Mouse (Mus musculus) embryonic facial prominence, embryonic 15.5 days (tissue): ENCODE data around the gene Cep57l1. TPM values are rescaled to one million over a fixed set of nuclear protein-coding genes. Genes with fewer than 3 reads are reported as not detected.
"Not testable (repeated sequence)": the region's sequence is repeated elsewhere in the genome, so short reads cannot be mapped to it uniquely, and the experiment has no call there.

Source experiments
- ATAC-seq: fragments of 200-750 bp; cut with Nextera tagmentation; 2 replicates; pipeline ENCODE4 v1.8.0; 2017; ENCODE audit warnings: low read depth, moderate TSS enrichment; ENCODE audit not compliant: insufficient number of reproducible peaks, low FRiP score, low TSS enrichment
- H3K27ac ChIP-seq: fragments of 300-500 bp; sonication (generic); replicated peaks from 2 replicates; pipeline ENCODE4 v1.5.1; 2015; ENCODE audit warnings: mild to moderate bottlenecking, inconsistent platforms
- H3K27me3 ChIP-seq: fragments of 300-500 bp; sonication (generic); 2 replicates; pipeline ENCODE4 v1.6.1; 2015; ENCODE audit warnings: inconsistent platforms
- H3K36me3 ChIP-seq: fragments of 300-500 bp; sonication (generic); 2 replicates; pipeline ENCODE4 v1.6.1; 2015; ENCODE audit warnings: mild to moderate bottlenecking, inconsistent platforms
- H3K4me1 ChIP-seq: fragments of 300-500 bp; sonication (generic); 2 replicates; pipeline ENCODE4 v1.6.1; 2015; ENCODE audit warnings: inconsistent platforms
- H3K4me2 ChIP-seq: fragments of 300-500 bp; sonication (generic); replicated peaks from 2 replicates; pipeline ENCODE4 v1.6.1; 2015; ENCODE audit warnings: mild to moderate bottlenecking, inconsistent platforms
- H3K4me3 ChIP-seq: fragments of 300-500 bp; sonication (generic); replicated peaks from 2 replicates; pipeline ENCODE4 v1.5.1; 2015; ENCODE audit warnings: mild to moderate bottlenecking, inconsistent platforms
- H3K9ac ChIP-seq: fragments of 300-500 bp; sonication (generic); 2 replicates; pipeline ENCODE4 v1.6.1; 2015; ENCODE audit warnings: inconsistent platforms
- H3K9me3 ChIP-seq: fragments of 300-500 bp; sonication (generic); replicated peaks from 2 replicates; pipeline ENCODE4 v1.6.1; 2016; ENCODE audit warnings: inconsistent platforms
- WGBS: fragments of 180-500 bp; shearing (Covaris S2); methylation state at CpG from one replicate; pipeline ENCODE4 v1.1.7; 2015; 5-methylcytosine and 5-hydroxymethylcytosine counted together
- polyA plus RNA-seq: library from polyadenylated mRNA; unstranded; fragments of >200 nt; fragmentation: Nextera tagmentation; extraction: Ambion mirVana; gene quantifications from 2 replicates; pipeline ENCODE4 v1.2.1, GENCODE M21; 2015

Cep57l1 gene
- polyA plus RNA-seq, 1 experiment from 2014 or later, result 23.9 TPM

DNA sequence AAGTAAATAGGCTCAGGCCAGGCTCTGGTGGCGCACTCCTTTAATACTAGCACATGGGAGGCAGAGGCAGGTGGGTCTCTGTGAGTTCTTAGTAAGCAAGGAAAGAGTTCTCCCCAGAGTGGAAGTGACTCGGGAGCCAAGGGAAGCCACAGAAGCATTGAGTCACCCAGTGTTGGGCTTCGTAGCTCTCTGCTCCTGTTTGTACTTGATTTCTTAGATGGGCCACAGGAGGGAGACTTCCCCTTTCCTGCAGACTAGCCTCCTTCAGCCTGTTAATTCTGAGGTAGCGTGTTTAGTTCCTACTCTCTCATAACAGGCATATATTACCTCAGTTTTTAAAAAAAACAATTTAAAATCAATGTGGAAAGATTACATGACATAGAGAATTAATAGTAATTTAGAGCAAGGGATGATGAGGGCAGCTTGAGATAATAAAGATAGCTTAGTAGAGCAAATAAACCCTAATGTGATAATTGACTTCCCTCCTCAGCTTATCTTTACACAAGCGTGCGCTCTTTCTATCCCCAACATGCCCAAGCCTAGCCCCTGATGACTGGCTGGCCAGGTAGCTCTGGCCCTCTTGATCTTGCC, 16.9 kb upstream of the Cep57l1 start:
- Histone ChIP-seq H3K27me3 (no peaks in the 10 kb centered on the region), H3K9ac (no peak overlapping the region), H3K4me2 (no peak overlapping the region), H3K9me3 (no peaks in the 10 kb centered on the region), H3K27ac (no peak overlapping the region), H3K36me3 (no peaks in the 10 kb centered on the region), H3K4me3 (no peak overlapping the region), H3K4me1 (peaks cover 6% of the 10 kb centered on the region; the same call in 1 of the 2 replicates)
- ATAC-seq, result no peak
- 76% methylated on average over 6 of the region's 6 CpGs for WGBS

DNA sequence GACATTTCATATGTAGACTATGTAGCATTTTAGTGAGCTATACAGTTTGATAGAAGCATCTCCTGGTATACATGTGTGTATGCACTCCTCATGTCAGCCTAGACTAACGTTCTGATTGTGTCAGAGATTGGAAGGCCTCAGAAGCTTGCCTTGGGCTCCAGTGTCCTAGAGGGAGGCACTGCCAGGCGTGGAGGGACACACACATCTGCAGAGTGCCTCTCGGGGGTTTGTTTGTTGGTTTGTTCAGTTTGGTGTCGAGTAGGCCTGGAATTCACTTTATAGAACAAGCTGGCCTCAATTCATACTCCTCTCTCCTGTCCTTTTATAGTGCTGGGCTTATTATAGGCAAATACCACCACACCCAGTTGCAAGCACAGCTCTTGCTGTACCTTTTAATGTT, 16.3 kb upstream of the Cep57l1 start:
- H3K27me3 ChIP-seq, result no peaks in the 10 kb centered on the region
- H3K4me3 ChIP-seq, result no peak overlapping the region
- H3K9ac ChIP-seq, result no peak overlapping the region
- 0 out of 2 replicates have a peak, but pooled peaks cover under 1% of the 10 kb centered on the region for H3K4me1 ChIP-seq
- H3K36me3 ChIP-seq, result no peaks in the 10 kb centered on the region
- H3K9me3 ChIP-seq, result no peaks in the 10 kb centered on the region
- H3K4me2 ChIP-seq, result no peak overlapping the region
- 70% methylated on average over 4 of the region's 4 CpGs for WGBS
- no peak overlapping the region for H3K27ac ChIP-seq
- no peak for ATAC-seq

DNA sequence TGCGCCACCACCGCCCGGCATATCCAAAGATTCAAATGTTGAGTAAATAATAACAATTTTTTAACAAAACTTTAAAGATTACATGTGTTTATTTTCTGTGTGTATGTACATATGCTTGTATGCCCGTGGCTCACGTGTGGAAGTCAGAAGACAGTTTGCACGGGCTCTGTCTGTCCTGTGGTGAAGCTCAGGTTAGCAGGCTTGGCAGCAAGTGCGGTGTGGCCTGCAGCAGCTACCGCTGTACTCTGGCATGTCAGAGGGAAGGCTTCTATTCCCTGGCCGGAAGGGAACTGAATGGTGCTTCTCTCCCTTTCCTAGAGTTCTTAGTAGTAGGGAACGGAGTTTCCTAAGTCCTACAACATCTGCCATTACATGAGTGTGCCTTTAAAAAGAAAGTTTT, 15.4 kb upstream of the Cep57l1 start:
- WGBS, result 82% methylated on average over 10 of the region's 10 CpGs
- Histone ChIP-seq H3K36me3 (no peaks in the 10 kb centered on the region), H3K4me3 (no peak overlapping the region), H3K4me1 (no peaks in the 10 kb centered on the region), H3K27ac (no peak overlapping the region), H3K27me3 (no peaks in the 10 kb centered on the region), H3K9ac (no peak overlapping the region), H3K9me3 (no peaks in the 10 kb centered on the region), H3K4me2 (no peak overlapping the region)
- ATAC-seq, result no peak

DNA sequence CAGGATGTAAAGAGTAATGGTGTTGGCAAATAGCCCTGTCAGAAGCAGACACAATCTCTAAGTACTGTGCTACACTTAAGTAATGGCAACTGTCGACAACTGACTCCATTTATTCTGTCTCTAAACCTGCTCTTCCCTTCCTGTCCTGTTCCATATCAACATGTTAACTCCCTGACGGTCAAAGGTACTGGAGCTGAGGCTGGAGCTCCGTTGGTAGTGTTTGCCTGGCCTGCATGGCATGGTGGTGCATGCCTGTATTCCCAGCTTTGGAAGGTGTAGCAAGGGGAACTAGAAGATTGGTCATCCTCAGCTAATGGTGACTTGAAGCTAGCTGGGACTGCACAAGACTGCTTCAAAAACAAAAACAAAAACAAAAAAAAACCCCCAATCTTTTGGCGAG, 14.2 kb upstream of the Cep57l1 start:
- H3K4me3 ChIP-seq, result no peak overlapping the region
- no peak overlapping the region for H3K4me2 ChIP-seq
- no peaks in the 10 kb centered on the region for H3K27me3 ChIP-seq
- no peaks in the 10 kb centered on the region for H3K36me3 ChIP-seq
- no peak overlapping the region for H3K27ac ChIP-seq
- 80% methylated on average over 4 of the region's 4 CpGs for WGBS
- no peak for ATAC-seq
- no peaks in the 10 kb centered on the region for H3K9me3 ChIP-seq
- H3K9ac ChIP-seq, result no peak overlapping the region
- no peaks in the 10 kb centered on the region for H3K4me1 ChIP-seq

DNA sequence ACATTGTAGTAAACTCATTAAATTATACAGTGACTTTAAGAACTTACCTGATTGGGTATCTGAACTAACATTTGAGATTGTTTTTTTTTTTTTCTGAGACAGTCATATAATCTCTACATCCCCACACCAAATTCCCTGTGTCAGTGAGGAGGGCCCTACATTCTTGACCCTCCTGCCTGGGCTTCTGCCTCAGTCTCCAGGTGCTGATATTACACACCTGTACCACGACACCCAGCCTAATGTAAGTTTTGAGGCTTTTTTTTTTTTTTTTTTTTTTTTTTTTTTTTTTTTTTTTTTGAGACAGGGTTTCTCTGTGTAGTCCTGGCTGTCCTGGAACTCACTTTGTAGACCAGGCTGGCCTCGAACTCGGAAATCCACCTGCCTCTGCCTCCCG, 13.6 kb upstream of the Cep57l1 start:
- not testable (repeated sequence) for H3K36me3 ChIP-seq, H3K9me3 ChIP-seq, H3K4me3 ChIP-seq, H3K27ac ChIP-seq, H3K9ac ChIP-seq, H3K4me1 ChIP-seq, H3K27me3 ChIP-seq, ATAC-seq, H3K4me2 ChIP-seq
- WGBS, result 80% methylated on average over 4 of the region's 4 CpGs

DNA sequence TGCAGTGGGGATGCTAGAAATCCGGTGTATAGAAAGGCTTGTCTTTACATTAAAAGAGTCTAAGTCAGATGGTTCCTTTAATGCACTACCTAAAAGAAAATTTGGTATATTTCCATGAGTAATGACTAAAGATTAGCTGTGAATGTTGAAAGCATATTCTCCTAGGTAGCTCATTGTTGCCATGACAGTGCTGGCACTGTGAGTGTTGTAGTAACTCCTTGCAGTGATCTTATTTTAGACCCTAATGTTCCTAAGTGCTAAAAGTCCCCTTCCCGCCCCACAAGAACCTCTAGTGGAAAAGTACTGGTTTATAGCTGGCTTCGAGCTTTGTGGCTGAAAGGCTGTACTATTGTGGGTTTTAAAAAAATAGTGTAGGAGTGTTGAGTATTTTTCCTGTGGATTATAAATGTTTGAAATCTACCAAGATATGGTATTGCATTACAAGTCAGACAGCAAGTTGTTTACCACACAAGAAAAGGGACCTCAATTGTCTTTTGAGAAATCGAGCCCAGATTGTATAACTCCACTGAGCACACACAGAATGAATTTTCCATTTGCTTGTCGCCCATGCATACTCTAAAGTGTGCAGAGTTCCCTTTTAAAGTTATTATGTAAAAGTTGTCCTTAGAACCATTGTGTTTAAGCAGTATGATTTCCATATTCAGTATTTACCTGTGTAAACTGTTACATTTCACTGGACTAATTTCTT, 13.1 kb upstream of the Cep57l1 start:
- 57% methylated on average over 5 of the region's 5 CpGs for WGBS
- H3K9me3 ChIP-seq, result no peaks in the 10 kb centered on the region
- ATAC-seq, result no peak
- H3K36me3 ChIP-seq, result no peaks in the 10 kb centered on the region
- H3K9ac ChIP-seq, result no peak overlapping the region
- H3K4me2 ChIP-seq, result no peak overlapping the region
- H3K27ac ChIP-seq, result no peak overlapping the region
- H3K4me1 ChIP-seq, result no peaks in the 10 kb centered on the region
- H3K27me3 ChIP-seq, result no peaks in the 10 kb centered on the region
- H3K4me3 ChIP-seq, result no peak overlapping the region

DNA sequence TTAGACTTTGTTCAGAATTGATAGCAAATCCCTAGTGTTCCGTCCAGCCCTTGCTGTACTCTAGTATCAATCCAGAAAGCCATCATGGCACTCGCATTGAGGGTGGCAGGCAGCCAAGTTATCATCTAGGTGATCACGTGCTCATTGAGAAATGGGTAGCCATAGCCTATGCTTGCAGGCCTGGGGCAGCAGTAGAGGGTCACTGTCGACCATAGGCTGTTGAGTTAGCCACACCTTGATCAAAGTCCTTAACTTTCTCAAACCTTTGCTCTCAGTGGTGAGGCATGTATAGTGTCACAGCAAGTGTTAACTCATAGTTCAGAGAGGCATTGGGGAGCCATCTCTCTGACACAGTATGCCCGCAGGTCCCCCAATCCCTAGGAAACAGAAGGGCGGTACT, 11.5 kb upstream of the Cep57l1 start:
- no peak for ATAC-seq
- Histone ChIP-seq H3K27ac (no peak overlapping the region), H3K36me3 (no peaks in the 10 kb centered on the region), H3K4me2 (no peak overlapping the region), H3K9ac (no peak overlapping the region), H3K4me3 (no peak overlapping the region), H3K4me1 (no peaks in the 10 kb centered on the region), H3K9me3 (no peaks in the 10 kb centered on the region), H3K27me3 (no peaks in the 10 kb centered on the region)
- 87% methylated on average over 6 of the region's 6 CpGs for WGBS

DNA sequence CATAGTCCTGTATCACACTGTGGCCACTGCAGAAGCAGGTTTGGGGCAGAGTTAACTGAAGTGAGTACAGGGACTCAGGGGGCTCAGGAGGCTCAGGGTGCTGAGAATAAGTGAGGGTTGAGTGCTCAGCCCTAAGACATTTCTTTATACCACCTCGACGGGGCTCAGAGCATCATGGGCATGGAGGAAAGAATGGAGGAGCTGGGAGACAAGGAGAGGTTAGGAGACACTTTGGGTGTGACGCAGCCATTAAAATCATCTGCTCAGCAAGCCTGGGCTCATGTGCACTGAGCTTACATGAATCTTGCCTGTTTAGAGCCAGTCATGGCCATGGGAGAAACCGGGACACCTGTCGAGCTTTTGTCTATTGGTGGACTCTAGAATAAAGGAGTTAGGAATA, 10.7 kb upstream of the Cep57l1 start:
- 87% methylated on average over 5 of the region's 5 CpGs for whole genome bisulfite sequencing
- no peaks in the 10 kb centered on the region for H3K4me1 ChIP-seq
- no peak overlapping the region for H3K9ac ChIP-seq
- H3K4me3 ChIP-seq, result no peak overlapping the region
- ATAC-seq, result no peak
- H3K36me3 ChIP-seq, result no peaks in the 10 kb centered on the region
- H3K4me2 ChIP-seq, result no peak overlapping the region
- H3K27me3 ChIP-seq, result no peaks in the 10 kb centered on the region
- no peak overlapping the region for H3K27ac ChIP-seq
- H3K9me3 ChIP-seq, result no peaks in the 10 kb centered on the region

DNA sequence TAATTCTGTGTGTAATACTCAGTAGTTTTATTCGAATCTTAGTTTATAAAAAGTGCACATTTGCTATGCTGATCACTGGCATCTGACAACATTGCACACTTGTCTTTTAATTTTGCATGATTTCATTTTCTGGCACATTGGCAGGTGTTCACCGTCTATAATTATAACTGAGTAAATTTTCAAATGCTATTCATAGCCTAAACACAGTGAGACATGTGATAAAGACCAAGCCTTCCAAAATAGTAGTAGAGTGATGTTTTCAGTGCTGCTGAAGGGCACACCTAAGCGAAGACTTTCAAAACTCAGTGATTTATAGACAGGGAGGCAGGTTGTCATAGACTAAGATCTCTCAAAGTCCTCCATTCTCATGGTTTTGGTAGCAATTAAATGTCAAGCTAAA, 9.6 kb upstream of the Cep57l1 start:
- Histone ChIP-seq H3K9ac (no peak overlapping the region), H3K9me3 (no peaks in the 10 kb centered on the region), H3K4me3 (no peak overlapping the region), H3K27me3 (no peaks in the 10 kb centered on the region), H3K4me2 (no peak overlapping the region), H3K27ac (no peak overlapping the region), H3K4me1 (0 out of 2 replicates have a peak, but pooled peaks cover 2% of the 10 kb centered on the region), H3K36me3 (no peaks in the 10 kb centered on the region)
- no peak for ATAC-seq
- WGBS, result 77% methylated on average over 3 of the region's 3 CpGs

DNA sequence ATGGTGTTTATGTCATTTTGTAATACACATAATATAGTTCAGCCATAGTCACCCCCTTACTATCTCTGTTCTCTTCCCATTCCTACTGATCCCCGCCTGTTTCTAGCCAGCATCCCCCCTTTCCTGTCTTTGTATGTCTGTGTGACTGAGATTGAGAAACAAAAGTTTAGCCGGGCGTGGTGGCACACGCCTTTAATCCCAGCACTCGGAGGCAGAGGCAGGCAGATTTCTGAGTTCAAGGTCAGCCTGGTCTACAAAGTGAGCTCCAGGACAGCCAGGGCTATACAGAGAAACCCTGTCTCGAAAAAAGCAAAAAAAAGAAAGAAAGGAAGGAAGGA, 9.0 kb upstream of the Cep57l1 start:
- H3K36me3 ChIP-seq, H3K27ac ChIP-seq, ATAC-seq, H3K4me1 ChIP-seq, H3K9me3 ChIP-seq, H3K4me2 ChIP-seq, H3K9ac ChIP-seq, H3K27me3 ChIP-seq, H3K4me3 ChIP-seq: not testable (repeated sequence)
- WGBS, result 89% methylated on average over 6 of the region's 6 CpGs

DNA sequence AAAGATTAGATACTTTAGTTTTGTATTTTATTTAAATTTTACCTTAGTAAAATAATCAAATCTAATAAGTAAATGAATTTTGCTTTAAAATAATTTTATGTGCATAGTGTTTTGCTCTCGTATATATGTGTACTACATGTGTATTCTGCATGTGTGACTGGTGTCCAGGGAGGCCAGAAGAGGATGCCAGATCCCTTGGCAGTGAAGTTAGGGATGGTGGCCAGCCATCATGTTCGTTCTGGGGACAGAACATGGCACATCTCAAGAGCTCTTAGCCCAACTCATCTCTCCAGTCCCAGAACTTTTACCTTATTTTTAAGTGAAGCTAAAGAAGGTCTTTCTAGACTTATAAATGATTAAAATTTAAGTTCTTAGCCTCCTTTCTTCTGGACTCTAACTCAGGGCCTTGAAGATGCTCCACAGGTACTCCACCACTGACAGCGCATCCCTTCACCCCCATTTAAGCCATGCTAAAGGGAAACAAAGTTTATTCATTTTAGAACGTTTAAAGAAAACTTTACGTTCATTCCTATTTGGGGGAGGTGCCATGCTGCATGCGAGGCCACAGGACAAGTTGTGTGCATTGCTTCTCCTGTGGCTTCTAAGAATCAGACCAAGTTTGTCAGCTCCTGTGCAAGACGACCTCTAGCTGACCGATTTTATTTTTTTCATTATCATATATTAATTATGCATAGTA, 8.5 kb upstream of the Cep57l1 start:
- Histone ChIP-seq H3K36me3 (no peaks in the 10 kb centered on the region), H3K4me3 (no peak overlapping the region), H3K27ac (no peak overlapping the region), H3K9me3 (no peaks in the 10 kb centered on the region), H3K4me2 (no peak overlapping the region), H3K27me3 (no peaks in the 10 kb centered on the region), H3K4me1 (peaks cover 10% of the 10 kb centered on the region), H3K9ac (no peak overlapping the region)
- 87% methylated on average over 8 of the region's 8 CpGs for WGBS
- ATAC-seq, result no peak

DNA sequence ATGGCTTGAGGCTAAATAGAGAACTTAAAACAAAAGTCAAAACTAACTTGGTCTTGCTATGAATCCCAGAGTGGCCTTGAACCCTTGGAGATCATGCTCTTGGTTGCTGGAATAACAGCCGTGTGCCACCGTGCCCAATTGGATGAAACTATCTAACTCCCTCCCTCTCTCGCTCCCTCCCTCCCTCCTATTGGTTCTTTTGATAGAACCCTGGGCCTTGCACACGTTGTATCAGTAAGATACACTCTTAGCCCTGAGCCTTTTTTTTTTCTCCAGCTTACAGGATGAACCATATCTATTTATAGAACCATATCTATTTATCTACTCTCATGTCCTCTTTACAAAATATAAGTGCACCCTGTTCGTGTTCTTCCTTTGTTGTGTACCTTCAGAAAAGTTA, 6.8 kb upstream of the Cep57l1 start:
- WGBS, result 80% methylated on average over 5 of the region's 5 CpGs
- ATAC-seq, result no peak
- H3K27me3 ChIP-seq, result no peaks in the 10 kb centered on the region

More for the DNA sequence above, 6.8 kb upstream of the Cep57l1 start:
- Histone ChIP-seq H3K27ac (no peak overlapping the region), H3K9me3 (no peaks in the 10 kb centered on the region), H3K4me1 (peaks cover 21% of the 10 kb centered on the region), H3K4me2 (no peak overlapping the region), H3K36me3 (no peaks in the 10 kb centered on the region), H3K4me3 (no peak overlapping the region), H3K9ac (no peak overlapping the region)
